Mouse (Mus musculus) heart, postnatal 10 days (tissue): ENCODE data around the gene Gdf3. TPM values are rescaled to one million over a fixed set of nuclear protein-coding genes. Genes with fewer than 3 reads are reported as not detected.

Experiments
- DNase-seq, 2 experiments: peaks; one replicate each; pipeline ENCODE4 v3.0.0; 2021
- intact Hi-C: fragments of 180-260 bp; cut with DNase I; formaldehyde crosslinking; loops from one replicate; pipeline ENCODE4 v1.15.1; 2025
- total RNA-seq, 2 experiments: library from RNA; stranded (reverse); gene quantifications; 2 replicates each; pipeline ENCODE4 v1.2.3; 2021

Gdf3 gene
- total RNA-seq, 2 experiments from 2014 or later: not detected

- no peak for DNase-seq
- intact Hi-C loops: no loop called here
Measured at GRCm38 (mm10) chr6:122570695-122571616, 38.9 kb downstream of the Gdf3 start.

GRCm38 (mm10) chr6:122569762-122570161 is 40.1 kb downstream of the Gdf3 start:
- no peak for DNase-seq
- intact Hi-C loops: no loop called here

GRCm38 (mm10) chr6:122569113-122569512 is 40.8 kb downstream of the Gdf3 start:
- no peak for DNase-seq
- intact Hi-C loops: no loop called here

GRCm38 (mm10) chr6:122565070-122565784 is 44.7 kb downstream of the Gdf3 start:
- intact Hi-C loops: no loop called here
- no peak for DNase-seq

- intact Hi-C loops: loop anchor here (2.0 kb wide), 2 partner anchors 66 to 160 kb away; no protein-coding TSS in a partner anchor
- DNase-seq: peak; percentile 67 to 80
Measured at GRCm38 (mm10) chr6:122562463-122562862, 47.4 kb downstream of the Gdf3 start.

GRCm38 (mm10) chr6:122561005-122561404 is 48.9 kb downstream of the Gdf3 start:
- intact Hi-C loops: no loop called here
- DNase-seq: no peak

GRCm38 (mm10) chr6:122560427-122560826 is 49.5 kb downstream of the Gdf3 start:
- DNase-seq: peak; percentile 69 to 82
- intact Hi-C loops: no loop called here

GRCm38 (mm10) chr6:122556959-122557561 is 52.8 kb downstream of the Gdf3 start:
- intact Hi-C loops: no loop called here
- DNase-seq: peak; percentile 66 to 84

Other genes with a start within 250 kb of the Gdf3 start
- gene Rimklb, start 111.3 kb downstream of the Gdf3 start, total RNA-seq: under 1 TPM in 1 of 2 experiments, not detected in 1; 0.45 TPM
- 100 to 1,000 TPM in 1 of 2 experiments, 10 to 100 TPM in 1; 93.3 to 120 TPM for gene Mfap5, start 104.2 kb downstream of the Gdf3 start, total RNA-seq
- gene Aicda, start 56.3 kb downstream of the Gdf3 start, total RNA-seq: not detected
- gene Apobec1, start 7.6 kb downstream of the Gdf3 start, total RNA-seq: 1 to 10 TPM; 6.4 to 6.9 TPM
- gene Dppa3, start 16.3 kb upstream of the Gdf3 start, total RNA-seq: not detected
- not detected for gene Nanog, start 97.4 kb upstream of the Gdf3 start, total RNA-seq
- gene Slc2a3, start 191.6 kb upstream of the Gdf3 start, total RNA-seq: 1 to 10 TPM; 2.1 to 2.5 TPM
- gene Foxj2, start 209.8 kb upstream of the Gdf3 start, total RNA-seq: 10 to 100 TPM; 28.5 to 32.8 TPM
- 1 to 10 TPM; 2.9 to 3.2 TPM for gene C3ar1, start 246.1 kb upstream of the Gdf3 start, total RNA-seq